Mouse (Mus musculus): ENCODE data around the gene Fgf12.

- no peak for TF ChIP-seq CTCF (IDR thresholded peaks at IDR 0.05; ENCODE audit: insufficient read depth, low read depth, low read length)
- TF ChIP-seq POLR2A (IDR thresholded peaks at IDR 0.05; ENCODE audit: insufficient read depth, low read depth, low read length): no peak
Measured at GRCm38 (mm10) chr16:28591583-28591982, 161.3 kb downstream of the Fgf12 start.
